12 mouse cellular contexts compared by ENCODE assay signal in the genomic region with DNA sequence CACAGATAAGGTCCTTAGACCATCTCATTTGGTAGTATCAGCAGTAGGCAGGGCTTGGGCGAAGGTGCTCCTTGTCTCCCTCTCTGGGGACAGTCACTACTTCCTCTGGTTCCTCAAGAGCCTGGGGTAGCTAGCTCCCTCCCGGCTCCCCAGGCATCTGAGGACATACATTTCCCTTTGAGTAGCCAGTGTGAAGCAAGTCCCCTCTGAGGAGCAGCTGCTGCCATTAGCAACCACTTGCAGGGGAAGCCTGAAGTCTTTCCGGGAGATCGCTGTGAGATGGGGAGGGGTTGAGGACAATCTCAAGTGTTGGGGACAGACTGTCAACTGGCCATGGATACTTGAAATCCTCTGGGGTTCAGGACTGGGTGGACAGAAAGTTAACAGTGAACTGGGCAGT.
DNase-seq lines count a peak whose midpoint lies in the region; ATAC-seq lines count a peak whose summit lies in the region.
"Had no signal": no experiment of that assay in that cellular context is flagged by ENCODE, and none has a peak within 500 bp of the region (broad histone marks: within the 10 kb centered on the region; RNA-seq: fewer than 3 reads in every experiment).

No protein-coding gene starts in this region.

- WGBS in hindbrain, embryonic 10.5 days: 78% methylated on average over 4 of the region's 4 CpGs
- 70% methylated on average over 4 of the region's 4 CpGs for WGBS in hindbrain, embryonic 12.5 days

- peaks cover 65% of the 10 kb centered on the region for H3K4me1 ChIP-seq in hindbrain, embryonic 10.5 days (replicated peaks)
- H3K4me1 ChIP-seq in hindbrain, embryonic 12.5 days: peaks cover 21% of the 10 kb centered on the region
- peaks cover 38% of the 10 kb centered on the region for H3K4me1 ChIP-seq in brown adipose tissue, adult 24 weeks (ENCODE audit: control insufficient read depth, insufficient read depth, insufficient read length, low read length)

- DNase-seq in hindbrain, embryonic 10.5 days (ENCODE audit: low spot score): no peak
- peak; percentile 54 to 74 for DNase-seq in lung, postnatal 4 days
- DNase-seq in thymus, postnatal 25 days: no peak
- no peak for DNase-seq in kidney, postnatal 14 days
- DNase-seq: adrenal gland, postnatal 10 days; right cerebral cortex, postnatal 4 days had no signal

- H3K9me3 ChIP-seq in hindbrain, embryonic 10.5 days: no peaks in the 10 kb centered on the region
- H3K9me3 ChIP-seq in hindbrain, embryonic 12.5 days (replicated peaks): no peaks in the 10 kb centered on the region
- H3K9me3 ChIP-seq: hindbrain, embryonic 13.5 days; liver, embryonic 15.5 days had no signal

- no peak overlapping the region for H3K4me2 ChIP-seq in hindbrain, embryonic 12.5 days (replicated peaks)

- no peak for ATAC-seq in hindbrain, embryonic 12.5 days (ENCODE audit: low FRiP score)
- ATAC-seq in granulocyte monocyte progenitor cell, adult 5-6 weeks (replicated peaks; ENCODE audit: poor library complexity, severe bottlenecking): peak; percentile 58
- ATAC-seq: forebrain, embryonic 16.5 days had no signal

- peaks cover 20% of the 10 kb centered on the region for H3K27me3 ChIP-seq in hindbrain, embryonic 10.5 days (ENCODE audit: insufficient read depth, poor library complexity, severe bottlenecking)
- H3K27me3 ChIP-seq in hindbrain, embryonic 12.5 days: 0 out of 2 replicates have a peak, but pooled peaks cover 3% of the 10 kb centered on the region

- H3K36me3 ChIP-seq in hindbrain, embryonic 10.5 days: peaks cover 37% of the 10 kb centered on the region
- H3K36me3 ChIP-seq in hindbrain, embryonic 12.5 days: peaks cover 17% of the 10 kb centered on the region

- no peak overlapping the region for H3K4me3 ChIP-seq in hindbrain, embryonic 10.5 days
- H3K4me3 ChIP-seq in hindbrain, embryonic 12.5 days: no peak overlapping the region
- peak overlapping the region; percentile 72; the same call in 1 of the 2 replicates for H3K4me3 ChIP-seq in brown adipose tissue, adult 24 weeks (ENCODE audit: insufficient read depth, low read depth, low read length)

- H3K9ac ChIP-seq in hindbrain, embryonic 12.5 days: no peak overlapping the region

- H3K27ac ChIP-seq in hindbrain, embryonic 10.5 days: peak overlapping the region; percentile 53
- no peak overlapping the region for H3K27ac ChIP-seq in hindbrain, embryonic 12.5 days
- H3K27ac ChIP-seq in brown adipose tissue, adult 24 weeks (replicated peaks; ENCODE audit: low read depth, low read length): peak overlapping the region; percentile 88
- H3K27ac ChIP-seq: hindbrain, embryonic 13.5 days; liver, embryonic 15.5 days had no signal

Comparison
In these comparisons a context has a peak if more than half of its experiments do, and no peak if none do; other contexts are left out.
1. DNase-seq: peak in lung, postnatal 4 days (2 of 2); none in hindbrain, embryonic 10.5 days (single experiment), thymus, postnatal 25 days (single experiment) and kidney, postnatal 14 days (single experiment).